Mouse (Mus musculus): ENCODE results near the gene Tmc5. TPM values are rescaled to one million over a fixed set of nuclear protein-coding genes. Genes with fewer than 3 reads are reported as not detected.

Gene Tmc5
- polyA plus RNA-seq, 1 experiment: not detected

- Histone ChIP-seq H3ac (ENCODE audit: control insufficient read depth, insufficient read length) (no peak overlapping the region), H3K36me3 (ENCODE audit: control insufficient read depth, insufficient read depth) (no peaks in the 10 kb centered on the region), H3K27me3 (ENCODE audit: control insufficient read depth, insufficient read depth, insufficient read length) (peaks cover 36% of the 10 kb centered on the region), H3K79me2 (ENCODE audit: control insufficient read depth, insufficient read depth) (no peaks in the 10 kb centered on the region), H3K4me2 (ENCODE audit: low read depth) (no peak overlapping the region), H3K4me3 (no peak overlapping the region)
- no peak for TF ChIP-seq REST (IDR thresholded peaks at IDR 0.05; ENCODE audit: insufficient read depth, insufficient read length)
- TF ChIP-seq MYOD1 (IDR thresholded peaks at IDR 0.05; ENCODE audit: control insufficient read depth in 1 of 3, insufficient read length in 2 of 3, low read depth in 2 of 3): no peak
- TF ChIP-seq SRF (IDR thresholded peaks at IDR 0.05; ENCODE audit: control insufficient read depth, insufficient read length, low read depth): no peak
- TF ChIP-seq CEBPB (IDR thresholded peaks at IDR 0.05; ENCODE audit: insufficient read depth, poor library complexity, severe bottlenecking): no peak
- TF ChIP-seq TCF3 (IDR thresholded peaks at IDR 0.05; ENCODE audit: insufficient read length, low read depth): no peak
- no peak for TF ChIP-seq POLR2A (IDR thresholded peaks at IDR 0.05; ENCODE audit: insufficient read length, low read depth)
- TF ChIP-seq MYOG (IDR thresholded peaks at IDR 0.05; ENCODE audit: control insufficient read depth in 1 of 3, insufficient read depth in 1 of 3, insufficient read length in 2 of 3, low read depth in 2 of 3): no peak
- TF ChIP-seq E2F4 (IDR thresholded peaks at IDR 0.05; ENCODE audit: insufficient read depth): no peak
- TF ChIP-seq TCF12 (IDR thresholded peaks at IDR 0.05; ENCODE audit: insufficient read depth, poor library complexity, severe bottlenecking): no peak
These were observed 13.6 kb downstream of the Tmc5 start for GRCm38 (mm10) chr7:118610721-118611120.

- Histone ChIP-seq H3ac (ENCODE audit: control insufficient read depth, insufficient read length) (no peak overlapping the region), H3K36me3 (ENCODE audit: control insufficient read depth, insufficient read depth) (no peaks in the 10 kb centered on the region), H3K4me2 (ENCODE audit: low read depth) (no peak overlapping the region), H3K4me3 (no peak overlapping the region), H3K27me3 (ENCODE audit: control insufficient read depth, insufficient read depth, insufficient read length) (peaks cover 36% of the 10 kb centered on the region), H3K79me2 (ENCODE audit: control insufficient read depth, insufficient read depth) (no peaks in the 10 kb centered on the region)
- TF ChIP-seq TCF3 (IDR thresholded peaks at IDR 0.05; ENCODE audit: insufficient read length, low read depth) (no peak), MYOG (IDR thresholded peaks at IDR 0.05; ENCODE audit: control insufficient read depth in 1 of 3, insufficient read depth in 1 of 3, insufficient read length in 2 of 3, low read depth in 2 of 3) (no peak)
These were observed 14.2 kb downstream of the Tmc5 start for GRCm38 (mm10) chr7:118611185-118611749.

- Histone ChIP-seq H3ac (ENCODE audit: control insufficient read depth, insufficient read length) (no peak overlapping the region), H3K36me3 (ENCODE audit: control insufficient read depth, insufficient read depth) (no peaks in the 10 kb centered on the region), H3K79me2 (ENCODE audit: control insufficient read depth, insufficient read depth) (no peaks in the 10 kb centered on the region), H3K4me3 (no peak overlapping the region), H3K4me2 (ENCODE audit: low read depth) (no peak overlapping the region), H3K27me3 (ENCODE audit: control insufficient read depth, insufficient read depth, insufficient read length) (peaks cover 36% of the 10 kb centered on the region)
- TF ChIP-seq REST (IDR thresholded peaks at IDR 0.05; ENCODE audit: insufficient read depth, insufficient read length): no peak
- no peak for TF ChIP-seq POLR2AphosphoS2 (IDR thresholded peaks at IDR 0.05; ENCODE audit: insufficient read length, low read depth)
- TF ChIP-seq USF1 (IDR thresholded peaks at IDR 0.05; ENCODE audit: low read depth): no peak
- no peak for TF ChIP-seq E2F4 (IDR thresholded peaks at IDR 0.05; ENCODE audit: insufficient read depth)
- no peak for TF ChIP-seq SRF (IDR thresholded peaks at IDR 0.05; ENCODE audit: control insufficient read depth, insufficient read length, low read depth)
- no peak for TF ChIP-seq TCF3 (IDR thresholded peaks at IDR 0.05; ENCODE audit: insufficient read length, low read depth)
- TF ChIP-seq POLR2A (IDR thresholded peaks at IDR 0.05; ENCODE audit: insufficient read length, low read depth): no peak
- TF ChIP-seq MYOD1 (IDR thresholded peaks at IDR 0.05; ENCODE audit: control insufficient read depth in 1 of 3, insufficient read length in 2 of 3, low read depth in 2 of 3): no peak
- TF ChIP-seq TCF12 (IDR thresholded peaks at IDR 0.05; ENCODE audit: insufficient read depth, poor library complexity, severe bottlenecking): no peak
- TF ChIP-seq MYOG (IDR thresholded peaks at IDR 0.05; ENCODE audit: control insufficient read depth in 1 of 3, insufficient read depth in 1 of 3, insufficient read length in 2 of 3, low read depth in 2 of 3): no peak
- no peak for TF ChIP-seq MAX (IDR thresholded peaks at IDR 0.05; ENCODE audit: low read depth)
These were observed 14.8 kb downstream of the Tmc5 start for GRCm38 (mm10) chr7:118611933-118612332.

GRCm38 (mm10) chr7:118614076-118614475, 17.0 kb downstream of the Tmc5 start:
- TF ChIP-seq MYOG (IDR thresholded peaks at IDR 0.05; ENCODE audit: control insufficient read depth in 1 of 3, insufficient read depth in 1 of 3, insufficient read length in 2 of 3, low read depth in 2 of 3) (no peak), POLR2AphosphoS2 (IDR thresholded peaks at IDR 0.05; ENCODE audit: insufficient read length, low read depth) (no peak), USF1 (IDR thresholded peaks at IDR 0.05; ENCODE audit: low read depth) (no peak), E2F4 (IDR thresholded peaks at IDR 0.05; ENCODE audit: insufficient read depth) (no peak), TCF12 (IDR thresholded peaks at IDR 0.05; ENCODE audit: insufficient read depth, poor library complexity, severe bottlenecking) (no peak), POLR2A (IDR thresholded peaks at IDR 0.05; ENCODE audit: insufficient read length, low read depth) (no peak)
- no peak overlapping the region for H3K4me3 ChIP-seq
- no peak overlapping the region for H3ac ChIP-seq (ENCODE audit: control insufficient read depth, insufficient read length)

GRCm38 (mm10) chr7:118618104-118618503, 21.0 kb downstream of the Tmc5 start:
- TF ChIP-seq MYOG (IDR thresholded peaks at IDR 0.05; ENCODE audit: control insufficient read depth in 1 of 3, insufficient read depth in 1 of 3, insufficient read length in 2 of 3, low read depth in 2 of 3): no peak
- no peak for TF ChIP-seq CEBPB (IDR thresholded peaks at IDR 0.05; ENCODE audit: insufficient read depth, poor library complexity, severe bottlenecking)
- TF ChIP-seq USF1 (IDR thresholded peaks at IDR 0.05; ENCODE audit: low read depth): no peak
- no peak for TF ChIP-seq TCF3 (IDR thresholded peaks at IDR 0.05; ENCODE audit: insufficient read length, low read depth)
- TF ChIP-seq POLR2AphosphoS2 (IDR thresholded peaks at IDR 0.05; ENCODE audit: insufficient read length, low read depth): no peak
- TF ChIP-seq MYOD1 (IDR thresholded peaks at IDR 0.05; ENCODE audit: control insufficient read depth in 1 of 3, insufficient read length in 2 of 3, low read depth in 2 of 3): no peak
- no peak for TF ChIP-seq TCF12 (IDR thresholded peaks at IDR 0.05; ENCODE audit: insufficient read depth, poor library complexity, severe bottlenecking)
- no peak for TF ChIP-seq POLR2A (IDR thresholded peaks at IDR 0.05; ENCODE audit: insufficient read length, low read depth)
- no peak for TF ChIP-seq REST (IDR thresholded peaks at IDR 0.05; ENCODE audit: insufficient read depth, insufficient read length)
- TF ChIP-seq E2F4 (IDR thresholded peaks at IDR 0.05; ENCODE audit: insufficient read depth): no peak
- TF ChIP-seq SRF (IDR thresholded peaks at IDR 0.05; ENCODE audit: control insufficient read depth, insufficient read length, low read depth): no peak
- TF ChIP-seq MAX (IDR thresholded peaks at IDR 0.05; ENCODE audit: low read depth): no peak
- Histone ChIP-seq H3ac (ENCODE audit: control insufficient read depth, insufficient read length) (no peak overlapping the region), H3K4me2 (ENCODE audit: low read depth) (no peak overlapping the region), H3K4me3 (no peak overlapping the region), H3K27me3 (ENCODE audit: control insufficient read depth, insufficient read depth, insufficient read length) (peaks cover 9% of the 10 kb centered on the region), H3K36me3 (ENCODE audit: control insufficient read depth, insufficient read depth) (no peaks in the 10 kb centered on the region), H3K79me2 (ENCODE audit: control insufficient read depth, insufficient read depth) (no peaks in the 10 kb centered on the region)

More at GRCm38 (mm10) chr7:118614076-118614475, 17.0 kb downstream of the Tmc5 start:
- no peak overlapping the region for H3K4me2 ChIP-seq (ENCODE audit: low read depth)
- peaks cover 36% of the 10 kb centered on the region for H3K27me3 ChIP-seq (ENCODE audit: control insufficient read depth, insufficient read depth, insufficient read length)
- no peaks in the 10 kb centered on the region for H3K79me2 ChIP-seq (ENCODE audit: control insufficient read depth, insufficient read depth)
- no peaks in the 10 kb centered on the region for H3K36me3 ChIP-seq (ENCODE audit: control insufficient read depth, insufficient read depth)
